Mouse (Mus musculus): Measurements from ENCODE around the gene Adra2c. TPM values are rescaled to one million over a fixed set of nuclear protein-coding genes. Genes with fewer than 3 reads are reported as not detected.

The Adra2c gene
- polyA plus RNA-seq, 1 experiment from 2014 or later = not detected

DNA sequence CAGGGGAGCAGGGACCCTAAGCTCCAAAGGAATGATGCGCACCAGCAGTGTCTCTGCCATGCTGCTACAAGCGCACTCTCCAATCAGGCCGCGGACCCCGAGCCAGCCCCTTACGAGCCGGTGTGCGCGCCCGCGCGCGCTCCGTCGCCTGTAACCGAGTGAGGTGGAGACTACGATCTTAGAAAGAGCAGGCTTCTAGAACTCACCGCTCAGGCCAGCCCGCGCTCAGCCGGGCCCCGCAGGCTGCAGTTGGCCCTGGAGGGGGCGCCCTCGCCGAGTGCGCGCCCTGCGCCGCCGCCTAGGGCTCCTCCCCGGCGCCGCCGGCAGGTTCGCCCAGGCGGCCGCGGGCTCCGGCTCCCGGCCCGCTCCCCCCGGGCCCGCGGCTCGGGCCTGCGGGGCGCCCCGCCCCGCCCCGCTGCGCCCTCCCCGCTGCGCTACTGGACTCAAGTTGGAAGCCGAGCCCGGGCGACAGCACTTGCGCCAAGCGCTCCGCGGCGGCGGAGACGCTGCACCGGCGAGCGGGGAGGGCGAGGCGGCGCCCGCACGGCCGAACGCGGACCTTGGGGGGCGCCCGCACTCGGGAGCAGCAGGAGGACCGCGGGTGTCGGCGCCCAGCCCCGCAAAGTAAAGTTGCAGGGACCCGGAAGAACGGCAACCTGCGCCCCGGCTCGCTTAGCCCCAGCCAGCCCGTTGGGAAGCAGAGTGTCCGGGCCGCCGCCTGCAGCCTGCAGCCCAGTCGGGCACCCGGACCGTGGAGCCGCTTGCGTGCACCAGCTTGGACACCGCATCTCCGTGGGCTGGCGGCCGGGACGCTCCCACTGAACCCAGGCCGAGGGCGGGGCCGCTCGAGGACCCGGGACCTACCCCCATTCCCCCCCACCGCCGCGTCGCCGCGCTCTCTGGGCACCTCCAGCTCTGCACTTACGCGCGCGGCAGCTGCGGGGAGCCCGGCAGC lies 899 bp downstream of the Adra2c start:
- Histone ChIP-seq H3K27ac (replicated peaks) (no peak overlapping the region), H3K9ac (ENCODE audit: low read length) (no peak overlapping the region), H3K4me2 (replicated peaks; ENCODE audit: low read depth) (peak overlapping the region; percentile 58), H3K36me3 (ENCODE audit: control insufficient read depth, insufficient read depth, low read length) (no peaks in the 10 kb centered on the region), H3K9me3 (ENCODE audit: control insufficient read depth, low read length) (no peaks in the 10 kb centered on the region), H3K4me1 (replicated peaks; ENCODE audit: control insufficient read depth, insufficient read depth) (no peaks in the 10 kb centered on the region), H3K27me3 (ENCODE audit: control insufficient read depth, insufficient read depth, low read length) (peaks cover 36% of the 10 kb centered on the region), H3K4me3 (ENCODE audit: low read depth, low read length) (peak overlapping the region; percentile 31)
- WGBS = under 1% methylated on average over 102 of the region's 118 CpGs
- TF ChIP-seq EP300 (optimal IDR thresholded peaks at IDR 0.05) = no peak
- no peak for TF ChIP-seq CTCF (IDR thresholded peaks at IDR 0.05; ENCODE audit: low read depth)
- ATAC-seq (ENCODE audit: low FRiP score, low TSS enrichment) (no peak; the same call in 1 of the 2 replicates), DNase-seq (ENCODE audit: low spot score) (peak; percentile 20)

DNA sequence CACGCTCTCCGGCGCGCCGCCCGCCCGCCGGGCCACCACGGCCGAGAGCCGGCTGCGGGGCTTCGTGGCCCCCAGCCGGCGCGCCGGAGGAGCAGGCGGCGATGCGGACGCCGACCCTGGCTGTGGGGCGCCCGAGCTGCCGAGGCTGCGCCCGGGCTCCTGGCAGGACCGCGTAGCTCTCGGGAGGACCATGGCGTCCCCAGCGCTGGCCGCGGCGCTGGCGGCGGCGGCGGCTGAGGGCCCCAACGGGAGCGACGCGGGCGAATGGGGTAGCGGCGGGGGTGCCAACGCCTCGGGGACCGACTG lies 1.5 kb downstream of the Adra2c start:
- no peak overlapping the region for H3K9ac ChIP-seq (ENCODE audit: low read length)
- no peak overlapping the region for H3K27ac ChIP-seq (replicated peaks)
- peaks cover 36% of the 10 kb centered on the region for H3K27me3 ChIP-seq (ENCODE audit: control insufficient read depth, insufficient read depth, low read length)
- DNase-seq (ENCODE audit: low spot score) (no peak), ATAC-seq (ENCODE audit: low FRiP score, low TSS enrichment) (no peak)
- WGBS = under 1% methylated on average over 45 of the region's 49 CpGs
- no peaks in the 10 kb centered on the region for H3K36me3 ChIP-seq (ENCODE audit: control insufficient read depth, insufficient read depth, low read length)
- H3K4me2 ChIP-seq (replicated peaks; ENCODE audit: low read depth) = peak overlapping the region; percentile 58
- H3K4me1 ChIP-seq (replicated peaks; ENCODE audit: control insufficient read depth, insufficient read depth) = no peaks in the 10 kb centered on the region
- peak overlapping the region; percentile 31 for H3K4me3 ChIP-seq (ENCODE audit: low read depth, low read length)
- TF ChIP-seq CTCF (IDR thresholded peaks at IDR 0.05; ENCODE audit: low read depth) (no peak), EP300 (optimal IDR thresholded peaks at IDR 0.05) (no peak)
- no peaks in the 10 kb centered on the region for H3K9me3 ChIP-seq (ENCODE audit: control insufficient read depth, low read length)

DNA sequence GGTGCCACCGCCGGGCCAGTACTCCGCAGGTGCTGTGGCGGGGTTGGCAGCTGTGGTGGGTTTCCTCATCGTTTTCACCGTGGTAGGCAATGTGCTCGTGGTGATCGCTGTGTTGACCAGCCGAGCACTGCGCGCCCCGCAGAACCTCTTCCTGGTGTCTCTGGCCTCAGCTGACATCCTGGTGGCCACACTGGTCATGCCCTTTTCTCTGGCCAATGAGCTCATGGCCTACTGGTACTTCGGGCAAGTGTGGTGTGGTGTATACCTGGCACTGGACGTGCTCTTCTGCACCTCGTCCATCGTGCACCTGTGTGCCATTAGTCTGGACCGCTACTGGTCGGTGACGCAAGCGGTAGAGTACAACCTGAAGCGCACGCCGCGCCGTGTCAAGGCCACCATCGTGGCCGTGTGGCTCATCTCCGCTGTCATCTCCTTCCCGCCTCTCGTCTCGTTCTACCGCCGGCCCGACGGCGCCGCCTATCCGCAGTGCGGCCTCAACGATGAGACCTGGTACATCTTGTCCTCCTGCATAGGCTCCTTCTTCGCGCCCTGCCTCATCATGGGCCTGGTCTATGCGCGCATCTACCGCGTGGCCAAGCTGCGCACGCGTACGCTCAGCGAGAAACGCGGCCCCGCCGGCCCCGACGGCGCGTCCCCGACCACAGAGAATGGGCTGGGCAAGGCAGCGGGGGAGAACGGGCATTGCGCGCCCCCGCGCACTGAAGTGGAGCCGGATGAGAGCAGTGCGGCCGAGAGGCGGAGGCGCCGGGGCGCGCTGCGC lies 2.1 kb downstream of the Adra2c start:
- no peaks in the 10 kb centered on the region for H3K36me3 ChIP-seq (ENCODE audit: control insufficient read depth, insufficient read depth, low read length)
- H3K4me3 ChIP-seq (ENCODE audit: low read depth, low read length) = 0 out of 2 replicates have a peak overlapping the region, but pooled peaks have one; percentile 31
- peaks cover 36% of the 10 kb centered on the region for H3K27me3 ChIP-seq (ENCODE audit: control insufficient read depth, insufficient read depth, low read length)
- TF ChIP-seq EP300 (optimal IDR thresholded peaks at IDR 0.05) (no peak), CTCF (IDR thresholded peaks at IDR 0.05; ENCODE audit: low read depth) (no peak)
- peak overlapping the region; percentile 58; the same call in 1 of the 2 replicates for H3K4me2 ChIP-seq (replicated peaks; ENCODE audit: low read depth)
- 6% methylated on average over 66 of the region's 75 CpGs for WGBS
- H3K4me1 ChIP-seq (replicated peaks; ENCODE audit: control insufficient read depth, insufficient read depth) = no peaks in the 10 kb centered on the region
- no peak overlapping the region for H3K9ac ChIP-seq (ENCODE audit: low read length)
- ATAC-seq (ENCODE audit: low FRiP score, low TSS enrichment) (no peak), DNase-seq (ENCODE audit: low spot score) (peak; percentile 14)
- H3K27ac ChIP-seq (replicated peaks) = no peak overlapping the region
- no peaks in the 10 kb centered on the region for H3K9me3 ChIP-seq (ENCODE audit: control insufficient read depth, low read length)

DNA sequence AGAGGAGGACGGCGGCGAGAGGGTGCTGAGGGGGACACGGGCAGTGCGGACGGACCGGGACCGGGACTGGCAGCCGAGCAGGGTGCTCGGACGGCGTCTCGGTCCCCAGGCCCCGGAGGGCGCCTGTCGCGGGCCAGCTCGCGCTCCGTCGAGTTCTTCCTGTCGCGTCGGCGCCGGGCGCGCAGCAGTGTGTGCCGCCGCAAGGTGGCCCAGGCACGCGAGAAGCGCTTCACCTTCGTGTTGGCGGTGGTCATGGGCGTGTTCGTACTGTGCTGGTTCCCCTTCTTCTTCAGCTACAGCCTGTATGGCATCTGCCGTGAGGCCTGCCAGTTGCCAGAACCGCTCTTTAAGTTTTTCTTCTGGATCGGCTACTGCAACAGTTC lies 2.7 kb downstream of the Adra2c start:
- WGBS = 8% methylated on average over 25 of the region's 40 CpGs
- no peak for DNase-seq (ENCODE audit: low spot score)

DNA sequence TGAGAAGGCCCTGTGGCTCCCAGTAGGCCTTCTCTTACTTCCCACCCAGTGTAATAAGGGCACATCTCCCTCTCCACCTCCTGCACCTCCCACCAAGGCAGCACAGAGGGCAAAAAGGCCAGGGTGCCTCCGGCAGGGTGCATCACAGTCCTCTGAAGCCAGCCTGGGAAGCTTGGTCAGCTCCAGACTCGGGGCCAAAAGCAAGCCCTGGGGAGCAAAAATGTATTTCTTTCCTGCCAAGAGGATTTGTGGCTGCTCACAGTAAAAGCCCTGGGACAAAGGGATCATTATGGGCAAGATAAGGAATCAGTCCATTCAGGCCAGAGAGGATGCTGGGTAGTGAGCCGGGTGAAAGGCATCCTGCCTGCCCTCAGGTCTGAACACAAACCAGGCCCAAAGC lies 7.2 kb downstream of the Adra2c start:
- no peaks in the 10 kb centered on the region for H3K9me3 ChIP-seq (ENCODE audit: control insufficient read depth, low read length)

More for the DNA sequence above, 2.7 kb downstream of the Adra2c start:
- Histone ChIP-seq H3K9ac (ENCODE audit: low read length) (no peak overlapping the region), H3K4me2 (replicated peaks; ENCODE audit: low read depth) (no peak overlapping the region), H3K27me3 (ENCODE audit: control insufficient read depth, insufficient read depth, low read length) (peaks cover 36% of the 10 kb centered on the region), H3K27ac (replicated peaks) (no peak overlapping the region), H3K4me3 (ENCODE audit: low read depth, low read length) (no peak overlapping the region), H3K9me3 (ENCODE audit: control insufficient read depth, low read length) (no peaks in the 10 kb centered on the region), H3K4me1 (replicated peaks; ENCODE audit: control insufficient read depth, insufficient read depth) (no peaks in the 10 kb centered on the region), H3K36me3 (ENCODE audit: control insufficient read depth, insufficient read depth, low read length) (no peaks in the 10 kb centered on the region)
- no peak for ATAC-seq (ENCODE audit: low FRiP score, low TSS enrichment)
- TF ChIP-seq CTCF (IDR thresholded peaks at IDR 0.05; ENCODE audit: low read depth) (no peak), EP300 (optimal IDR thresholded peaks at IDR 0.05) (no peak)

More for the DNA sequence above, 7.2 kb downstream of the Adra2c start:
- H3K36me3 ChIP-seq (ENCODE audit: control insufficient read depth, insufficient read depth, low read length) = no peaks in the 10 kb centered on the region
- 42% methylated on average over 3 of the region's 3 CpGs for WGBS
- ATAC-seq (ENCODE audit: low FRiP score, low TSS enrichment) (no peak), DNase-seq (ENCODE audit: low spot score) (no peak)
- no peak overlapping the region for H3K27ac ChIP-seq (replicated peaks)
- H3K4me3 ChIP-seq (ENCODE audit: low read depth, low read length) = no peak overlapping the region
- H3K4me1 ChIP-seq (replicated peaks; ENCODE audit: control insufficient read depth, insufficient read depth) = no peaks in the 10 kb centered on the region
- H3K27me3 ChIP-seq (ENCODE audit: control insufficient read depth, insufficient read depth, low read length) = peaks cover 10% of the 10 kb centered on the region
- H3K9ac ChIP-seq (ENCODE audit: low read length) = no peak overlapping the region
- H3K4me2 ChIP-seq (replicated peaks; ENCODE audit: low read depth) = no peak overlapping the region
- TF ChIP-seq EP300 (optimal IDR thresholded peaks at IDR 0.05) = no peak
- TF ChIP-seq CTCF (IDR thresholded peaks at IDR 0.05; ENCODE audit: low read depth) = no peak

Data from stomach, postnatal 0 days (tissue).